Mouse (Mus musculus): ENCODE data around the gene Cacna1g. TPM values are rescaled to one million over a fixed set of nuclear protein-coding genes. Genes with fewer than 3 reads are reported as not detected.

The Cacna1g gene
- polyA plus RNA-seq, 1 experiment from 2014 or later = 21.0 TPM

GRCm38 (mm10) chr11:94464170-94464569, 9.8 kb downstream of the Cacna1g start:
- Histone ChIP-seq H3K27ac (replicated peaks; ENCODE audit: low read depth, low read length) (no peak overlapping the region), H3K9me3 (ENCODE audit: control insufficient read depth, low read length) (no peaks in the 10 kb centered on the region), H3K4me2 (ENCODE audit: low read depth, severe bottlenecking) (no peak overlapping the region), H3K9ac (ENCODE audit: low read length) (no peak overlapping the region), H3K36me3 (ENCODE audit: control insufficient read depth, insufficient read depth, low read length) (peaks cover 13% of the 10 kb centered on the region), H3K4me3 (ENCODE audit: low read depth, low read length) (no peak overlapping the region), H3K27me3 (ENCODE audit: control insufficient read depth, insufficient read depth, low read length) (no peaks in the 10 kb centered on the region), H3K4me1 (ENCODE audit: control insufficient read depth, insufficient read depth, low read length) (peaks cover 28% of the 10 kb centered on the region)
- no peak for ATAC-seq (ENCODE audit: insufficient number of reproducible peaks, low FRiP score, low TSS enrichment, low read depth)
- DNase-seq (ENCODE audit: low spot score) = no peak
- 15% methylated on average over 2 of the region's 2 CpGs for WGBS

- ATAC-seq (ENCODE audit: insufficient number of reproducible peaks, low FRiP score, low TSS enrichment, low read depth) (no peak), DNase-seq (ENCODE audit: low spot score) (no peak)
- WGBS = 94% methylated on average over 11 of the region's 11 CpGs
These were observed 12.1 kb downstream of the Cacna1g start for GRCm38 (mm10) chr11:94461856-94462255.

GRCm38 (mm10) chr11:94457001-94457400, 17.0 kb downstream of the Cacna1g start:
- Histone ChIP-seq H3K4me1 (ENCODE audit: control insufficient read depth, insufficient read depth, low read length) (no peaks in the 10 kb centered on the region), H3K4me3 (ENCODE audit: low read depth, low read length) (no peak overlapping the region), H3K36me3 (ENCODE audit: control insufficient read depth, insufficient read depth, low read length) (peaks cover 21% of the 10 kb centered on the region), H3K27me3 (ENCODE audit: control insufficient read depth, insufficient read depth, low read length) (no peaks in the 10 kb centered on the region), H3K9me3 (ENCODE audit: control insufficient read depth, low read length) (no peaks in the 10 kb centered on the region; the same call in 1 of the 2 replicates), H3K9ac (ENCODE audit: low read length) (no peak overlapping the region), H3K4me2 (ENCODE audit: low read depth, severe bottlenecking) (no peak overlapping the region), H3K27ac (replicated peaks; ENCODE audit: low read depth, low read length) (no peak overlapping the region)
- WGBS = 85% methylated on average over 15 of the region's 15 CpGs
- no peak for DNase-seq (ENCODE audit: low spot score)
- ATAC-seq (ENCODE audit: insufficient number of reproducible peaks, low FRiP score, low TSS enrichment, low read depth) = no peak

More at GRCm38 (mm10) chr11:94461856-94462255, 12.1 kb downstream of the Cacna1g start:
- Histone ChIP-seq H3K9ac (ENCODE audit: low read length) (no peak overlapping the region), H3K27me3 (ENCODE audit: control insufficient read depth, insufficient read depth, low read length) (no peaks in the 10 kb centered on the region), H3K4me1 (ENCODE audit: control insufficient read depth, insufficient read depth, low read length) (peaks cover 9% of the 10 kb centered on the region; the same call in 1 of the 2 replicates), H3K36me3 (ENCODE audit: control insufficient read depth, insufficient read depth, low read length) (peaks cover 16% of the 10 kb centered on the region), H3K4me3 (ENCODE audit: low read depth, low read length) (no peak overlapping the region), H3K27ac (replicated peaks; ENCODE audit: low read depth, low read length) (no peak overlapping the region), H3K4me2 (ENCODE audit: low read depth, severe bottlenecking) (no peak overlapping the region), H3K9me3 (ENCODE audit: control insufficient read depth, low read length) (no peaks in the 10 kb centered on the region; the same call in 1 of the 2 replicates)

- H3K36me3 ChIP-seq (ENCODE audit: control insufficient read depth, insufficient read depth, low read length) = peaks cover 15% of the 10 kb centered on the region
- H3K4me3 ChIP-seq (ENCODE audit: low read depth, low read length) = no peak overlapping the region
- H3K9me3 ChIP-seq (ENCODE audit: control insufficient read depth, low read length) = no peaks in the 10 kb centered on the region; the same call in 1 of the 2 replicates
- H3K4me1 ChIP-seq (ENCODE audit: control insufficient read depth, insufficient read depth, low read length) = no peaks in the 10 kb centered on the region
- no peak overlapping the region for H3K27ac ChIP-seq (replicated peaks; ENCODE audit: low read depth, low read length)
- H3K9ac ChIP-seq (ENCODE audit: low read length) = no peak overlapping the region
- no peak for DNase-seq (ENCODE audit: low spot score)
- H3K4me2 ChIP-seq (ENCODE audit: low read depth, severe bottlenecking) = no peak overlapping the region
- no peaks in the 10 kb centered on the region for H3K27me3 ChIP-seq (ENCODE audit: control insufficient read depth, insufficient read depth, low read length)
- ATAC-seq (ENCODE audit: insufficient number of reproducible peaks, low FRiP score, low TSS enrichment, low read depth) = no peak
- 79% methylated on average over 3 of the region's 3 CpGs for WGBS
These were observed 17.7 kb downstream of the Cacna1g start for GRCm38 (mm10) chr11:94456347-94456746.

- Histone ChIP-seq H3K4me1 (ENCODE audit: control insufficient read depth, insufficient read depth, low read length) (no peaks in the 10 kb centered on the region), H3K9me3 (ENCODE audit: control insufficient read depth, low read length) (no peaks in the 10 kb centered on the region; the same call in 1 of the 2 replicates), H3K4me3 (ENCODE audit: low read depth, low read length) (no peak overlapping the region), H3K36me3 (ENCODE audit: control insufficient read depth, insufficient read depth, low read length) (peaks cover 13% of the 10 kb centered on the region), H3K27me3 (ENCODE audit: control insufficient read depth, insufficient read depth, low read length) (no peaks in the 10 kb centered on the region), H3K9ac (ENCODE audit: low read length) (no peak overlapping the region), H3K4me2 (ENCODE audit: low read depth, severe bottlenecking) (no peak overlapping the region), H3K27ac (replicated peaks; ENCODE audit: low read depth, low read length) (no peak overlapping the region)
- 87% methylated on average over 10 of the region's 10 CpGs for WGBS
- no peak for DNase-seq (ENCODE audit: low spot score)
- ATAC-seq (ENCODE audit: insufficient number of reproducible peaks, low FRiP score, low TSS enrichment, low read depth) = no peak
These were observed 18.7 kb downstream of the Cacna1g start for GRCm38 (mm10) chr11:94455161-94455820.

GRCm38 (mm10) chr11:94454756-94455155, 19.2 kb downstream of the Cacna1g start:
- Histone ChIP-seq H3K27me3 (ENCODE audit: control insufficient read depth, insufficient read depth, low read length) (no peaks in the 10 kb centered on the region), H3K4me3 (ENCODE audit: low read depth, low read length) (no peak overlapping the region), H3K27ac (replicated peaks; ENCODE audit: low read depth, low read length) (no peak overlapping the region), H3K9ac (ENCODE audit: low read length) (no peak overlapping the region), H3K9me3 (ENCODE audit: control insufficient read depth, low read length) (no peaks in the 10 kb centered on the region; the same call in 1 of the 2 replicates), H3K4me1 (ENCODE audit: control insufficient read depth, insufficient read depth, low read length) (no peaks in the 10 kb centered on the region), H3K4me2 (ENCODE audit: low read depth, severe bottlenecking) (no peak overlapping the region), H3K36me3 (ENCODE audit: control insufficient read depth, insufficient read depth, low read length) (peaks cover 11% of the 10 kb centered on the region)
- DNase-seq (ENCODE audit: low spot score) (no peak), ATAC-seq (ENCODE audit: insufficient number of reproducible peaks, low FRiP score, low TSS enrichment, low read depth) (no peak)
- WGBS = 56% methylated on average over 5 of the region's 5 CpGs

GRCm38 (mm10) chr11:94451091-94451773, 22.8 kb downstream of the Cacna1g start:
- DNase-seq (ENCODE audit: low spot score) = no peak
- H3K4me3 ChIP-seq (ENCODE audit: low read depth, low read length) = no peak overlapping the region
- H3K4me1 ChIP-seq (ENCODE audit: control insufficient read depth, insufficient read depth, low read length) = no peaks in the 10 kb centered on the region
- no peaks in the 10 kb centered on the region for H3K27me3 ChIP-seq (ENCODE audit: control insufficient read depth, insufficient read depth, low read length)
- no peaks in the 10 kb centered on the region for H3K9me3 ChIP-seq (ENCODE audit: control insufficient read depth, low read length)
- no peak for ATAC-seq (ENCODE audit: insufficient number of reproducible peaks, low FRiP score, low TSS enrichment, low read depth)
- no peak overlapping the region for H3K9ac ChIP-seq (ENCODE audit: low read length)
- WGBS = 41% methylated on average over 12 of the region's 12 CpGs
- H3K36me3 ChIP-seq (ENCODE audit: control insufficient read depth, insufficient read depth, low read length) = peaks cover 6% of the 10 kb centered on the region; the same call in 1 of the 2 replicates
- H3K27ac ChIP-seq (replicated peaks; ENCODE audit: low read depth, low read length) = no peak overlapping the region
- H3K4me2 ChIP-seq (ENCODE audit: low read depth, severe bottlenecking) = no peak overlapping the region

GRCm38 (mm10) chr11:94449886-94450285, 24.1 kb downstream of the Cacna1g start:
- Histone ChIP-seq H3K27me3 (ENCODE audit: control insufficient read depth, insufficient read depth, low read length) (no peaks in the 10 kb centered on the region), H3K4me3 (ENCODE audit: low read depth, low read length) (no peak overlapping the region), H3K27ac (replicated peaks; ENCODE audit: low read depth, low read length) (no peak overlapping the region), H3K36me3 (ENCODE audit: control insufficient read depth, insufficient read depth, low read length) (peaks cover 4% of the 10 kb centered on the region; the same call in 1 of the 2 replicates), H3K9me3 (ENCODE audit: control insufficient read depth, low read length) (no peaks in the 10 kb centered on the region), H3K4me1 (ENCODE audit: control insufficient read depth, insufficient read depth, low read length) (no peaks in the 10 kb centered on the region), H3K4me2 (ENCODE audit: low read depth, severe bottlenecking) (no peak overlapping the region), H3K9ac (ENCODE audit: low read length) (no peak overlapping the region)
- 78% methylated on average over 5 of the region's 5 CpGs for WGBS
- ATAC-seq (ENCODE audit: insufficient number of reproducible peaks, low FRiP score, low TSS enrichment, low read depth) (no peak), DNase-seq (ENCODE audit: low spot score) (no peak)
